Mouse (Mus musculus) stomach, embryonic 14.5 days (tissue): ENCODE data around the gene Atrnl1. TPM values are rescaled to one million over a fixed set of nuclear protein-coding genes. Genes with fewer than 3 reads are reported as not detected.

Experiments used
- ATAC-seq: fragments of 200-750 bp; cut with Nextera tagmentation; 2 replicates; pipeline ENCODE4 v1.8.0; 2017; ENCODE audit warnings: low read depth, moderate TSS enrichment; ENCODE audit not compliant: insufficient number of reproducible peaks, insufficient read depth, low FRiP score
- H3K27ac ChIP-seq: fragments of 300-500 bp; sonication (generic); 2 replicates; pipeline ENCODE4 v1.5.1; 2014; ENCODE audit warnings: mild to moderate bottlenecking, low read length, moderate library complexity, mixed read lengths
- H3K27me3 ChIP-seq: fragments of 300-500 bp; sonication (generic); 2 replicates; pipeline ENCODE4 v1.6.1; 2014; ENCODE audit warnings: low read length, control low read depth, mixed read lengths; ENCODE audit not compliant: control insufficient read depth, insufficient read depth
- H3K36me3 ChIP-seq: fragments of 300-500 bp; sonication (generic); 2 replicates; pipeline ENCODE4 v1.6.1; 2014; ENCODE audit warnings: mild to moderate bottlenecking, control low read depth, low read length, moderate library complexity, mixed read lengths; ENCODE audit not compliant: control insufficient read depth, insufficient read depth
- H3K4me1 ChIP-seq: fragments of 300-500 bp; sonication (generic); 2 replicates; pipeline ENCODE4 v1.6.1; 2014; ENCODE audit warnings: low read length, control low read depth, mixed read lengths; ENCODE audit not compliant: control insufficient read depth, insufficient read depth
- H3K4me2 ChIP-seq: fragments of 300-500 bp; sonication (generic); replicated peaks from 2 replicates; pipeline ENCODE4 v1.6.1; 2014; ENCODE audit warnings: low read depth, low read length, control low read depth
- H3K4me3 ChIP-seq: fragments of 300-500 bp; sonication (generic); 2 replicates; pipeline ENCODE4 v1.5.1; 2014; ENCODE audit warnings: low read depth, low read length, control low read depth
- H3K9ac ChIP-seq: fragments of 300-500 bp; sonication (generic); replicated peaks from 2 replicates; pipeline ENCODE4 v1.6.1; 2014; ENCODE audit warnings: low read depth, mild to moderate bottlenecking, control low read depth, low read length, moderate library complexity, mixed read lengths
- H3K9me3 ChIP-seq: fragments of 300-500 bp; sonication (generic); 2 replicates; pipeline ENCODE4 v1.6.1; 2016; ENCODE audit warnings: low read depth, low read length, control low read depth; ENCODE audit not compliant: control insufficient read depth
- WGBS: fragments of 180-500 bp; shearing (Covaris S2); extraction: QIAGEN DNeasy Blood & Tissue Kit; methylation state at CpG from one replicate; pipeline ENCODE4 v1.1.7; 2014; 5-methylcytosine and 5-hydroxymethylcytosine counted together
- polyA plus RNA-seq: library from polyadenylated mRNA; unstranded; fragments of >200 nt; fragmentation: Nextera tagmentation; extraction: Ambion mirVana; gene quantifications from 2 replicates; pipeline ENCODE4 v1.2.1, GENCODE M21; 2014

Gene Atrnl1
- polyA plus RNA-seq, 1 experiment from 2014 or later, result 8.2 TPM

- peaks cover 13% of the 10 kb centered on the region for H3K4me1 ChIP-seq
- no peaks in the 10 kb centered on the region for H3K27me3 ChIP-seq
- 36% methylated on average over 16 of the region's 16 CpGs for WGBS
- no peak overlapping the region for H3K4me3 ChIP-seq
- H3K27ac ChIP-seq, result peak overlapping the region; percentile 44; the same call in 1 of the 2 replicates
- no peak overlapping the region for H3K9ac ChIP-seq
- peak; percentile 28; the same call in 1 of the 2 replicates for ATAC-seq
- no peak overlapping the region; the same call in 1 of the 2 replicates for H3K4me2 ChIP-seq
- no peaks in the 10 kb centered on the region for H3K36me3 ChIP-seq
- no peaks in the 10 kb centered on the region for H3K9me3 ChIP-seq
Observed at GRCm38 (mm10) chr19:57600233-57600929, 10.5 kb upstream of the Atrnl1 start.

- Histone ChIP-seq H3K36me3 (no peaks in the 10 kb centered on the region), H3K9ac (no peak overlapping the region), H3K9me3 (no peaks in the 10 kb centered on the region), H3K4me1 (peaks cover 13% of the 10 kb centered on the region), H3K27me3 (no peaks in the 10 kb centered on the region), H3K4me3 (no peak overlapping the region), H3K4me2 (no peak overlapping the region), H3K27ac (no peak overlapping the region)
- WGBS, result 81% methylated on average over 2 of the region's 2 CpGs
- no peak for ATAC-seq
Observed at GRCm38 (mm10) chr19:57600930-57601328, 9.9 kb upstream of the Atrnl1 start.

- no peak overlapping the region for H3K4me2 ChIP-seq
- H3K27me3 ChIP-seq, result no peaks in the 10 kb centered on the region
- 78% methylated on average over 3 of the region's 3 CpGs for WGBS
- peaks cover 17% of the 10 kb centered on the region for H3K4me1 ChIP-seq
- H3K4me3 ChIP-seq, result no peak overlapping the region
- no peak for ATAC-seq
- H3K36me3 ChIP-seq, result no peaks in the 10 kb centered on the region
- H3K9me3 ChIP-seq, result no peaks in the 10 kb centered on the region
- H3K9ac ChIP-seq, result no peak overlapping the region
- H3K27ac ChIP-seq, result no peak overlapping the region
Observed at GRCm38 (mm10) chr19:57603593-57603992, 7.2 kb upstream of the Atrnl1 start.

GRCm38 (mm10) chr19:57605941-57606340, 4.9 kb upstream of the Atrnl1 start:
- WGBS, result 49% methylated on average over 3 of the region's 3 CpGs
- Histone ChIP-seq H3K27me3 (no peaks in the 10 kb centered on the region), H3K9ac (no peak overlapping the region), H3K27ac (peak overlapping the region; percentile 63; the same call in 1 of the 2 replicates), H3K4me2 (no peak overlapping the region), H3K36me3 (no peaks in the 10 kb centered on the region), H3K4me3 (no peak overlapping the region), H3K9me3 (no peaks in the 10 kb centered on the region), H3K4me1 (peaks cover 12% of the 10 kb centered on the region)
- ATAC-seq, result no peak

- H3K4me3 ChIP-seq, result no peak overlapping the region
- H3K4me2 ChIP-seq, result no peak overlapping the region
- 72% methylated on average over 10 of the region's 10 CpGs for WGBS
- no peaks in the 10 kb centered on the region for H3K36me3 ChIP-seq
- ATAC-seq, result no peak
- no peaks in the 10 kb centered on the region for H3K9me3 ChIP-seq
- H3K27ac ChIP-seq, result peak overlapping the region; percentile 63; the same call in 1 of the 2 replicates
- H3K4me1 ChIP-seq, result peaks cover 12% of the 10 kb centered on the region
- no peak overlapping the region for H3K9ac ChIP-seq
- H3K27me3 ChIP-seq, result no peaks in the 10 kb centered on the region
Observed at GRCm38 (mm10) chr19:57606351-57606750, 4.5 kb upstream of the Atrnl1 start.

GRCm38 (mm10) chr19:57609361-57610057, 1.3 kb upstream of the Atrnl1 start:
- Histone ChIP-seq H3K36me3 (no peaks in the 10 kb centered on the region), H3K4me1 (peaks cover 19% of the 10 kb centered on the region), H3K9me3 (no peaks in the 10 kb centered on the region), H3K4me2 (peak overlapping the region; percentile 94), H3K27me3 (no peaks in the 10 kb centered on the region), H3K9ac (peak overlapping the region; percentile 87), H3K27ac (peak overlapping the region; percentile 97), H3K4me3 (peak overlapping the region; percentile 96)
- 10% methylated on average over 12 of the region's 12 CpGs for WGBS
- no peak for ATAC-seq

GRCm38 (mm10) chr19:57610058-57610475, 767 bp upstream of the Atrnl1 start:
- H3K36me3 ChIP-seq, result no peaks in the 10 kb centered on the region
- H3K4me1 ChIP-seq, result peaks cover 19% of the 10 kb centered on the region
- no peaks in the 10 kb centered on the region for H3K27me3 ChIP-seq
- ATAC-seq, result no peak
- H3K9ac ChIP-seq, result peak overlapping the region; percentile 87
- 0% methylated on average over 21 of the region's 21 CpGs for WGBS
- peak overlapping the region; percentile 97 for H3K27ac ChIP-seq
- no peaks in the 10 kb centered on the region for H3K9me3 ChIP-seq
- H3K4me3 ChIP-seq, result peak overlapping the region; percentile 96
- H3K4me2 ChIP-seq, result peak overlapping the region; percentile 94

- Histone ChIP-seq H3K4me1 (peaks cover 21% of the 10 kb centered on the region), H3K4me2 (peak overlapping the region; percentile 94), H3K9ac (peak overlapping the region; percentile 87), H3K27me3 (no peaks in the 10 kb centered on the region), H3K36me3 (no peaks in the 10 kb centered on the region), H3K4me3 (peak overlapping the region; percentile 96), H3K9me3 (no peaks in the 10 kb centered on the region), H3K27ac (peak overlapping the region; percentile 97)
- 1% methylated on average over 57 of the region's 57 CpGs for WGBS
- peak; percentile 81 for ATAC-seq
Observed at GRCm38 (mm10) chr19:57611291-57612178, 701 bp downstream of the Atrnl1 start.
